Mouse (Mus musculus): Measurements from ENCODE around the gene Tada3. TPM values are rescaled to one million over a fixed set of nuclear protein-coding genes. Genes with fewer than 3 reads are reported as not detected.
A peak's percentile ranks its signal among the peaks of the same experiment; 100 is the strongest.

The Tada3 gene
- polyA plus RNA-seq, 1 experiment from 2014 or later, result 46.8 TPM

DNA sequence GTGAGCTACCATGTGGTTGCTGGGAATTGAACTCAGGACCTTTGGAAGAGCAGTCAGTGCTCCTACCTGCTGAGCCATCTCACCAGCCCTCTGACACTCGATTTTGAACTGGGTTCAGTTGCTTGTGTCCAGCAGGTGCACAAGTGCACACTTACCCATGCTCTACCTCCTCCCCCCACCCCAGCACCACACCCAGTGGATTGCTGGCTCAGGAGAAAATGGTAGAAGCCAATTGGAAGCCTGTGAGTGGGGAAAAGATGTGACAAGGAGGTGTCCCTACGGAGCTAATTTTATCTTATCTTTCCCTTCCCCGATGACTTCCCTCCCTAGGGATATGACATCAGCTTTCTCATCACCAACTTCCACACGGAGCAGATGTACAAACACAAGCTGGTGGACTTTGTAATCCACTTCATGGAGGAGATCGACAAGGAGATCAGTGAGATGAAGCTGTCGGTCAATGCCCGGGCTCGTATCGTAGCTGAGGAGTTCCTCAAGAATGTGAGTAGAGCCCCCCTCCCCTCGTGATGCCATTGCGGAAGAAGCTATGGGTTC lies 7.6 kb upstream of the Tada3 start:
- whole genome bisulfite sequencing, result 90% methylated on average over 11 of the region's 11 CpGs
- Histone ChIP-seq H3K9ac (no peak overlapping the region), H3K27ac (no peak overlapping the region), H3K9me3 (no peaks in the 10 kb centered on the region), H3K4me3 (no peak overlapping the region), H3K27me3 (no peaks in the 10 kb centered on the region), H3K4me1 (0 out of 2 replicates have a peak, but pooled peaks cover 6% of the 10 kb centered on the region), H3K4me2 (replicated peaks) (no peak overlapping the region), H3K36me3 (peaks cover 92% of the 10 kb centered on the region)
- no peak for ATAC-seq (ENCODE audit: low FRiP score, low read depth)

DNA sequence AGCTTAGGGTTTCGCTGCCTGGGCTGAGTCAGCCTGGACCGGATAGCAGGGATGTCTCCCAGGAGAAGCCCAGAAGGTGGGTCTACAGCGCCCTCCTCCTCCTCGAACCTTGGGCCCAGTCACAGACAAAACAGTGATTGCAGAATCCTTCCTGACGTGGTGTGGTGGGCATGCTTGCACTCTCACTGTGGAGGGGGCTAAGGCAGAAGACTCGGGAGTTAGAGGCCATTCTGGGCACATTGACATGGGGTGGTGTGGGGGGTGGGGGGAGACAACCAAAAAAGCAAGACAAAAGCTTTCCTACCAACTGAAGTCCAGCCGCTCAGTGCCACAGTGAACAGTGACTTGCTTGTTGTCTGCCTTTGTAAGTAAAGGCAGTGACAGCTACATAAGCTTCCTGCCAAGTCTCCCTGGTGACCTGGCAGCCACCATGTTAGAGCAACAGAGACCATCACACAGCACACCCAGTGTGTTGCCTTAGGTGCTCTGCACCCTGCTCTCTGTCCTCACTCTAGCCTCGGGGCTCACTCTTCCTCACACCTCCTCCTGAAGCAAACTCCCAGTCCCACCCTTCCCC lies 6.8 kb upstream of the Tada3 start:
- Histone ChIP-seq H3K9ac (no peak overlapping the region), H3K4me3 (no peak overlapping the region), H3K27me3 (no peaks in the 10 kb centered on the region), H3K4me2 (replicated peaks) (no peak overlapping the region), H3K27ac (no peak overlapping the region), H3K9me3 (no peaks in the 10 kb centered on the region), H3K4me1 (peaks cover 2% of the 10 kb centered on the region), H3K36me3 (peaks cover 86% of the 10 kb centered on the region)
- ATAC-seq (ENCODE audit: low FRiP score, low read depth), result no peak
- WGBS, result 88% methylated on average over 8 of the region's 8 CpGs

DNA sequence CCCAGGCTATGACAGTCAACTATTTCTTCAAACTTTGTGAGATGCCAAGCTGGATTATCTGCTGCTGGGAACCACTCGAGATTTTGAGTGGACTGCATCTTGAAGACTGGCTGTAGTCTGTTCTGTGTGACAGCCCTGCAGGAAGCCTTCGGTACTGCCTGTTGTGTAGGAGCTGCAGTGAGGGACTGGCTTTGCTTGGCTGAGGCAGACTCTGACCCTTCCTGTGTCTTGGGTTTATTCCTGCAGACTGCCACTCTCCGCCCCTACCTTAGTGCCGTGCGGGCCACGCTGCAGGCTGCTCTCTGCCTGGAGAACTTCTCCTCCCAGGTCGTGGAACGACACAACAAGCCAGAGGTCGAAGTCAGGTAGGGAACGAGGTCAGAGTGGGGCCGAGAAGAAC lies 2.8 kb upstream of the Tada3 start:
- Histone ChIP-seq H3K27ac (no peak overlapping the region), H3K4me3 (no peak overlapping the region), H3K4me1 (peaks cover 18% of the 10 kb centered on the region), H3K9ac (no peak overlapping the region), H3K4me2 (replicated peaks) (no peak overlapping the region), H3K36me3 (peaks cover 58% of the 10 kb centered on the region), H3K27me3 (no peaks in the 10 kb centered on the region), H3K9me3 (no peaks in the 10 kb centered on the region)
- WGBS, result 92% methylated on average over 11 of the region's 11 CpGs
- ATAC-seq (ENCODE audit: low FRiP score, low read depth), result no peak

DNA sequence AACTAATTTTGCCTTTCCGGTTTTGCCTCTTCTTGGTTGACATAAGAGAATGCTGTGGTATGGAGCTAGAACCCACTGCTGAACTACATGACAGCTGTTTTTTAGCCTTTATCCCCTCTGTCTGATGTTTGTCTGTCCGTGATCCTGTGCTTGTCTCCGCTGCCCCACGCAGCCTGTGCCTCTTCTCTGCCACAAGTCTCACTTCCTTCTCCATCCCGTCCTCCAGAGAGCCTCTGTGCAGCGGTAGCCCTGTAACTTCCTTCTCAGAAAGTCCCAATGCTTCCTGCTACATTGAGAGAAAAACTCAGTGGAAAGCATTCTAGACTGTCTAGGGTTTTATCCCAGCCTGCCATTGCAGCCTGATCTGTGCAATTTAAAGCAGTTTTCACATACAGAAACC lies 1.6 kb upstream of the Tada3 start:
- peaks cover 58% of the 10 kb centered on the region for H3K36me3 ChIP-seq
- H3K27me3 ChIP-seq, result no peaks in the 10 kb centered on the region
- peaks cover 18% of the 10 kb centered on the region for H3K4me1 ChIP-seq
- peak overlapping the region; percentile 96 for H3K4me2 ChIP-seq (replicated peaks)
- ATAC-seq (ENCODE audit: low FRiP score, low read depth), result no peak
- no peak overlapping the region for H3K27ac ChIP-seq
- peak overlapping the region; percentile 97 for H3K9ac ChIP-seq
- H3K4me3 ChIP-seq, result peak overlapping the region; percentile 99
- H3K9me3 ChIP-seq, result no peaks in the 10 kb centered on the region
- WGBS, result 79% methylated on average over 6 of the region's 6 CpGs

DNA sequence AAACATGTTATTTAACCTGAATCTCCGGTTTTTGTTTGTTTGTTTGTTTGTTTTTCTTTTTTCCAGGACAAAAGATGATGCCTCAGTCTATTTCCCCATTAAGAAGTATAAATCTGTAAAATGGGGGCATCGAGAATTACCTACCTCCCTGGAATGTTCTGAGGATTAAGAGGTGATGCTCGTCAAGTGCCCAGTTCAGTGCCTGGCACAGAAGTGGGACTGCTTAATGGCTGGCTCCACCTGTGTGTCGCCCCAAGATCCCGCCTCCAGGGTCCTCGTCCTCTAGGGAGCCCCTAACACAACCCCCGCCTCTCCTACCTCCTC lies 549 bp downstream of the Tada3 start:
- Histone ChIP-seq H3K9ac (peak overlapping the region; percentile 97), H3K36me3 (peaks cover 58% of the 10 kb centered on the region), H3K27me3 (no peaks in the 10 kb centered on the region), H3K4me2 (replicated peaks) (peak overlapping the region; percentile 96), H3K27ac (peak overlapping the region; percentile 90), H3K4me3 (peak overlapping the region; percentile 99), H3K9me3 (no peaks in the 10 kb centered on the region), H3K4me1 (peaks cover 18% of the 10 kb centered on the region)
- 9% methylated on average over 7 of the region's 7 CpGs for WGBS
- no peak for ATAC-seq (ENCODE audit: low FRiP score, low read depth)

DNA sequence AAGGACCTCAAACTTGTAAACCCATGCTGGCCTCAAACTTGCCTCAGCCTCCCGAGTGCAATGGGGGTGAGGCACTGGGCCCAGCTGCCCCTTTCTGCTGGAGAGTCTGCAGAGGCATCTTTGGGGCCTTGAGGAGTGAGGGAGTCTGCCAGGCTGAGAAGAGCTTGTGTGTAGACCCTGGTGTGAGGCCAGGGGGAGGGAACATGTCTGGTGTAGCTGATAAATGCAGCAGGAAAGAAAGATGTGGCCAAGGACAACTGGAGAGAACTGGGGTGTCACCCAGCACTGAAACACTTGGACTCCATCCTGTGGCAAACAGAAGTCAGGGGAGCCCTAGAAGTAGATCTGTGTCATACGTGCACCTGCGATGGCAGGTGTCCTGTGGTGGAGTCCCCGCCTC lies 4.2 kb downstream of the Tada3 start:
- no peak for ATAC-seq (ENCODE audit: low FRiP score, low read depth)
- H3K4me1 ChIP-seq, result peaks cover 6% of the 10 kb centered on the region
- peaks cover 74% of the 10 kb centered on the region for H3K36me3 ChIP-seq
- 88% methylated on average over 4 of the region's 4 CpGs for WGBS
- H3K9me3 ChIP-seq, result no peaks in the 10 kb centered on the region
- H3K27ac ChIP-seq, result no peak overlapping the region
- no peak overlapping the region for H3K4me2 ChIP-seq (replicated peaks)
- H3K9ac ChIP-seq, result no peak overlapping the region
- no peak overlapping the region for H3K4me3 ChIP-seq
- H3K27me3 ChIP-seq, result no peaks in the 10 kb centered on the region

DNA sequence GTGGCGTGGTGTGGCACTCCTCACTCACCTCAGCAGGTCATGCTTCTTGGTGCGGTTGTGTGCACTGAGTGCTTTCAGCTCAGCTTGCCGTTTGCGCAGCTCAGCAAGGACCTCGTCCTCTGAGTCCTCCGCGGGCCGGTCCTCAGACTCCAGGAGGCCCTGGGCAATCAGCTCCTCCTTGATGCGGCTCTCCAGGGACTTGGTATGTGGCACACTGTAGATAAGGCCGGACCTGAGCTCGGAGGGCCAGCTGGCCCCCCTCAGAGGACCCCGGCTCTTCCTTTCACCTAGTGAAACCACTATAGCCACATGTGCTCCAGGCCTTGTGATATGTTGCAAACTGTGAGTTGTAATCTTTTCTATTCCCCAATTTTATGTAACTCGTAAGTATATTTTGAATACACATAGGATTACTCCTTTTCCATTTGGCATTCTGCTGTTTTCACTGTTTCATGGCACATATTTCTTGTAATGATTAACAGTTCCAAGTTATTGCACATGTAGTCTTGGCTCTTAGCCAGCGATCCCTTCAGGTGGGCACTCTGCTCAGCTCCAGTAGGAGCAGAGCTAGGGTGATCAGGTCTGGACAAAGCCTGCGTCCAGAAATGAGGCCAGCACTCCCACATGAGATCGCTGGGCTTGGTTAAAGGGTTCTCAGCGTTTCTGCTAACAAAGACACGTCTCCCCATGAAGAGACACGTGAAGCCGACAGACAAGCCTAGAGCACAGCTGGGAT lies 7.3 kb downstream of the Tada3 start:
- no peak for ATAC-seq (ENCODE audit: low FRiP score, low read depth)
- no peak overlapping the region for H3K27ac ChIP-seq
- no peaks in the 10 kb centered on the region for H3K4me1 ChIP-seq
- H3K27me3 ChIP-seq, result no peaks in the 10 kb centered on the region
- H3K36me3 ChIP-seq, result peaks cover 88% of the 10 kb centered on the region
- H3K4me2 ChIP-seq (replicated peaks), result no peak overlapping the region
- H3K9ac ChIP-seq, result no peak overlapping the region
- WGBS, result 94% methylated on average over 20 of the region's 20 CpGs
- no peaks in the 10 kb centered on the region for H3K9me3 ChIP-seq
- H3K4me3 ChIP-seq, result no peak overlapping the region

DNA sequence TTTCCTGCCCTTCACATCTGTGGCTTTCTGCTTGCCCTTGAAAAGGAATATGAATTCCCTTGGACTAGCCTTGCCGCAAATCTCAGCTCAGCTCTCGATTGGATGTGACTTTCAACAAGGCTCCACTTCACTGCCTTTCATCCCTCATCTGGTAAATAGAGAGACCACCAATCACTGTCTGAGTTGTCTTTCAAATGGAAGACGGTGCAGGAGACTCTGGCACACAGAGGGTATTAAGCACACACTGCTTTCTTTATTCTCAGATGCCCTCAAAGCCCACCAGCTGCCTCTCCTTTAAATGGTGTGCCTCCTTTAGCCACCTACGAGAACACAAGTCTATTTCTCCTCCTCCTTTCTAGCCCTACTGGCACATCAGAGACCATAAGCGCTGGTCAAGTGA lies 9.1 kb downstream of the Tada3 start:
- peaks cover 71% of the 10 kb centered on the region for H3K36me3 ChIP-seq
- no peaks in the 10 kb centered on the region for H3K27me3 ChIP-seq
- WGBS, result 88% methylated on average over 5 of the region's 5 CpGs
- H3K4me3 ChIP-seq, result no peak overlapping the region
- no peak overlapping the region for H3K27ac ChIP-seq
- no peaks in the 10 kb centered on the region for H3K9me3 ChIP-seq
- ATAC-seq (ENCODE audit: low FRiP score, low read depth), result no peak
- H3K4me2 ChIP-seq (replicated peaks), result no peak overlapping the region
- H3K4me1 ChIP-seq, result no peaks in the 10 kb centered on the region
- H3K9ac ChIP-seq, result no peak overlapping the region

DNA sequence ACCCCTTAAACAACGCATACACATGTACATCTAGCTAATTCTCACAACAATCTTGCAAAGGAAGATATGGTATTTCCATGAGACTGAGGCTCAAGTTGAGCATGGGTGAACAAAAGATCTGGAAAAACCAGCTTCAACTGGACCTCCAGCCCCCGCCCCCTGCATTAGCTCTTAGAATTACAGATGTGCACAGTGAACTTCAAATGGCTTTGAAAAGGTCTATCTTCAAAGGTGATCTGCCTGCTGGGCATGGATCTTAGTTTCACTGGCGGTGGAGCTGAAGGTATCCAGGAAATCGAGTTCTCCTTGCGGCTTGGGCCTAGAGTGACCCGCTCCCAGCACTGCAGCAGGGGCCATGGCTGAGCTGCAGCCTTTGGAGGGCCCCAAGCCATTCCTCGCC lies 9.6 kb downstream of the Tada3 start:
- Histone ChIP-seq H3K27me3 (no peaks in the 10 kb centered on the region), H3K9me3 (no peaks in the 10 kb centered on the region), H3K4me2 (replicated peaks) (no peak overlapping the region), H3K4me3 (no peak overlapping the region), H3K4me1 (no peaks in the 10 kb centered on the region), H3K36me3 (peaks cover 66% of the 10 kb centered on the region), H3K27ac (no peak overlapping the region), H3K9ac (no peak overlapping the region)
- WGBS, result 85% methylated on average over 7 of the region's 7 CpGs
- no peak for ATAC-seq (ENCODE audit: low FRiP score, low read depth)

DNA sequence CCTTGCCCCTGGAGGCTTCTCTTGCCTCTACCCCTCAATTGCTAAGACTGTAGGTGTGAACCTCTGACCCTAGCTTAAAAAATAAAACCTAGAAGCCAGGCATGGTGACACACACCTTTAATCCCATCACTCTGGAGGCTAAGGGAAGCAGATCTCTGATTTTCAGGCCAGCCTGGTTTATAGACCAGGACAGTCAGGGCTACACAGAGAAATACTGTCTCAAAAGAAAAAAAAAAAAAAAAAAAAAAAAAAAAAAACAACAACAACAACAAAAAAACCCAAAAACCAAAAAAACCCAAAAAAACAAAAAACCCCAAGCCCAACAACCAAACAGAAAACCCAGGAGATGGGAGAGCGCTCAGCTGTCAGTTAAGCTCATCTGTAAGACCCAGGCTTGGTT lies 10.1 kb downstream of the Tada3 start:
- WGBS, result 96% methylated on average over 1 of the region's 1 CpGs
- ATAC-seq (ENCODE audit: low FRiP score, low read depth), result no peak
- no peaks in the 10 kb centered on the region for H3K4me1 ChIP-seq
- H3K4me3 ChIP-seq, result no peak overlapping the region
- H3K4me2 ChIP-seq (replicated peaks), result no peak overlapping the region
- H3K9me3 ChIP-seq, result no peaks in the 10 kb centered on the region
- no peak overlapping the region for H3K9ac ChIP-seq
- H3K36me3 ChIP-seq, result peaks cover 61% of the 10 kb centered on the region
- no peaks in the 10 kb centered on the region for H3K27me3 ChIP-seq
- H3K27ac ChIP-seq, result no peak overlapping the region

DNA sequence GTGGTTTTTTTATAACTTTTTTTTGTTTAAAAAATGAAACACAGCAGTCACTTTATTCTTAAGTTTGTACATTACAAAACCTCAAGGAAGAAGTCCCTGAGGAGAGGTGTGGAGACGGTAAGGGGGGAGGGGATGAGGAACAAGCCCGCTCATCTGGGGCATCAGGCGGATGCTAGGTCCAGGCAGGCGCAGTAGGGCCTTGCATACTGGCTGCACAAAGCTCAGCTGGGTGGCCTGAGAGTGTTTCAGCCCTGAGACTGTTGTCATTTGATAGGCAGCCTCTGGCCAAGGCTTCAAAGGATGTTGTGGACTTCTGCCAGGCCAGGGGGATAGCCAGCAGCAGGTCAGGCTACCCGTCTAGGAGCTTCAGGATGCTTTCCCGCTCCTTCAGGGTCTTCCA lies 11.0 kb downstream of the Tada3 start:
- peaks cover 52% of the 10 kb centered on the region for H3K36me3 ChIP-seq
- H3K9me3 ChIP-seq, result no peaks in the 10 kb centered on the region
- no peak overlapping the region for H3K4me2 ChIP-seq (replicated peaks)
- H3K4me3 ChIP-seq, result no peak overlapping the region
- 90% methylated on average over 6 of the region's 6 CpGs for WGBS
- no peak overlapping the region for H3K9ac ChIP-seq
- no peak for ATAC-seq (ENCODE audit: low FRiP score, low read depth)
- H3K4me1 ChIP-seq, result no peaks in the 10 kb centered on the region
- no peak overlapping the region for H3K27ac ChIP-seq
- no peaks in the 10 kb centered on the region for H3K27me3 ChIP-seq

DNA sequence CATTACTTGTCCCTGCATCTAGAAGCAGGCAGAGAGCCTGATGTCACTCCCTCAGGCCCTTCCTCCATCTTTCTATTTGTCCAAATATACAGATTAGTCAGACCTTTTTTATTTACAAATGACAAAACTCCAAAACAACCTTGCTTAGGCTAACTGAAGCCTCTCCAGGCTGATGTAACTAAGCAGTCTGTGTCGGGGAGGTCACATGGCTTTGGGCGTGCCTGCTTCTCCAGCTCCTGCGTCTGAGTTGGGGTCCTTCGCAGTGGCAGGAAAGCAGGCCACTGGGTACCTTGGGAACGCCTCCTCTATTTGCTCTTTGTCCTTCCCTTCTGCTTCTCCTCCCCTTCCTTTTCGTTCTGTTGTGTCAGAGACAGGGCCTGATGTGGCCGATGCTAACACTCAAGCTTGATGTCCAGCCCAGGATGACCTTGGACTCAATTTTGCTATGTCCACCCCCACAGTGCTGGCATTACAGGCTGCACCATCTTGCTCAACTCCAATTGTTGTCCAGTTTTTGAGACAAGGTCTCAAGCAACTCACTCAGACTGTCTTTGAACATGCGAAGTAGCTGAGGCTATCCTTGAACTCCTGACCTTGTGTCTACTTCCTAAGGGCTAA lies 13.1 kb downstream of the Tada3 start:
- no peaks in the 10 kb centered on the region for H3K27me3 ChIP-seq
- no peaks in the 10 kb centered on the region for H3K9me3 ChIP-seq
- no peaks in the 10 kb centered on the region for H3K4me1 ChIP-seq
- H3K4me2 ChIP-seq (replicated peaks), result no peak overlapping the region
- peaks cover 31% of the 10 kb centered on the region for H3K36me3 ChIP-seq
- no peak overlapping the region for H3K9ac ChIP-seq
- H3K27ac ChIP-seq, result no peak overlapping the region
- no peak overlapping the region for H3K4me3 ChIP-seq
- no peak for ATAC-seq (ENCODE audit: low FRiP score, low read depth)
- WGBS, result 71% methylated on average over 8 of the region's 8 CpGs

All from limb, embryonic 13.5 days (tissue).